Mouse (Mus musculus) spleen, postnatal 36 days (tissue): ENCODE measurements at regions not wholly inside any gene's neighbourhood (a gene's known extent, or its start where the extent isn't known, plus 50 kb on each side); places are given as distances from the start of the nearest gene placed in this dataset.

Experiments
- DNase-seq, 2 experiments: peaks; one replicate each; pipeline ENCODE4 v3.0.0; 2022; ENCODE audit warnings: low spot score in 2 of 2, mixed read lengths in 1 of 2

DNA sequence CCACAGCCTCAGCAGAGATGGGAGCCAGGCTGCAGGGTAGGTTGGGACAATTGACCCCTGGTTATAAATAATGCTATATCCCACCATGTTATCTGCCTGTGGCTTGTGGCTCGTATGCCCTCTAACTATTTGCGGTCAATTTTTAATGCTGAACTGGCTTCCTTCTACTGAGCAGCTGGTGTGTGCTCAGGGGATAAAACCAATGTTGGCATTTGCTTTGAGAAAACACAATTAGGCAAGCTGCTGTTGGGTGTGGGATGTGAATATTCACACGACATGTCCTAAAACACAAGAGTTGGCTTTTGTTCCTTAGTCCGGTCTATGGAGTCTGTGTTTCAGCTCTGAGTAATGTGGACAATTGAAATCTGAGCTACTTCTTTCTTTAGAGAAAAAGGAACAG lies 123.6 kb upstream of the Npvf start:
- DNase-seq: no peak

- DNase-seq: no peak
These were observed 126.4 kb upstream of the Npvf start for GRCm38 (mm10) chr6:50780677-50781076.

GRCm38 (mm10) chr6:50781271-50781670 lies 127.0 kb upstream of the Npvf start:
- no peak for DNase-seq

DNA sequence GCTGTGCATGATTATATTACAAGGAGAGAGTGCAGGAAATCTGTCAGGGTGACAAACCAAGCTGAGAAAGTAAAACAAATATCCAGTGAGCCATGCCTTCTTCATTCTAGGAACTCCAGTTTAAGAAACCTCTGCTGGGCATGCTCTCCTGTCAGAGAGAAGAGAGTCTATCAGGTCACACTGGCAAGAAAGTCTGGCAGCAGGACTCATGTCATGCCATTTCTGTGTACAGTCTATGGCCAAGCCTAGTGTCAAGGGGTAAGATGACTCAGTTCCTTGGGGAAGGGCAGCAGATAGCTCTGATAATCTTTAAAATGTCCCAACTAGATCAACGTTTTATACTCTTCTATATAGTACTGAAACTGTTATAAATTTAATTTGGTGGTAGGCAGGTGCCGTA lies 128.0 kb upstream of the Npvf start:
- no peak for DNase-seq

DNA sequence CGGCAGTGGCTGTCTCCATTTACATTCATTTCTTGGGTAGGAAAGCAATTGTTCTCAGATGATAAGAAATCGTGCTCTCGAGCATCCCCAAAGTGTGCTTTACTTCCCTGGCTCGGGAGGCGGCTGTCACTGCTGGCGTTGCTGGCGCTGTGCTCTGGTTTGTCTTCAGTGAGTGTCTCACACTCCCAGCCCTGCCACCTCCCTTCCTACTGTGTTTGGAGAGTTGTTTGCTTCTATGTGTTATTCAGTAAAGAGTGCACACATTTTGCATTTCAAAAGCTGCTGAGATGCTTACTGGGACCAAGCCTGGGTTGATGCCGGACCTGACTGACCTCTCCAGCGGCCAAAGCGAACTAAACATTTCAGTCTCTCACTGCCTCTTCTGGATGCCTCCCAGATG lies 129.3 kb upstream of the Npvf start:
- no peak for DNase-seq

- no peak for DNase-seq
These were observed 130.1 kb upstream of the Npvf start for GRCm38 (mm10) chr6:50784381-50784780.

GRCm38 (mm10) chr6:50787666-50788065 lies 133.4 kb upstream of the Npvf start:
- no peak for DNase-seq

DNA sequence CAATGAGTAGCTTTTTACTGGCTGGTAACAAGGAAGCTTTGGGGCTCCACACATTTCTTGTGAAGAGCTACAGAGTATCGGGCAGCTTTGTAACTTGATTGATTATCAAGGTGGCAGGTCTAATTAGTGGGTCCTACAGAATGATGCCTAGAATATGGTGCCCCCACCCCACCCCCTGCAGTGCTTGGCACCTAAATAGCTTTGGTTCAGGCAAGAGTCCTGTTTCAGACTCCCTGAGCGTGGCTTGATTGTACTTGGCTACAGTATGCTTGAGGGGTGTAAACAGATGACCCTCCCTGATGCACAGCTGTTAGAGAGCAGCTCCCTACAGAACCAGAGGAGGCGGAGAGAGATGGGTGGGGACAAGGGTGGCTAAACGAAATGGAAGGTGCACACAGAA lies 145.7 kb upstream of the Npvf start:
- no peak for DNase-seq

- DNase-seq: no peak
These were observed 148.7 kb upstream of the Npvf start for GRCm38 (mm10) chr6:50802956-50803355.

- DNase-seq: no peak
These were observed 150.3 kb upstream of the Npvf start for GRCm38 (mm10) chr6:50804477-50805005.

DNA sequence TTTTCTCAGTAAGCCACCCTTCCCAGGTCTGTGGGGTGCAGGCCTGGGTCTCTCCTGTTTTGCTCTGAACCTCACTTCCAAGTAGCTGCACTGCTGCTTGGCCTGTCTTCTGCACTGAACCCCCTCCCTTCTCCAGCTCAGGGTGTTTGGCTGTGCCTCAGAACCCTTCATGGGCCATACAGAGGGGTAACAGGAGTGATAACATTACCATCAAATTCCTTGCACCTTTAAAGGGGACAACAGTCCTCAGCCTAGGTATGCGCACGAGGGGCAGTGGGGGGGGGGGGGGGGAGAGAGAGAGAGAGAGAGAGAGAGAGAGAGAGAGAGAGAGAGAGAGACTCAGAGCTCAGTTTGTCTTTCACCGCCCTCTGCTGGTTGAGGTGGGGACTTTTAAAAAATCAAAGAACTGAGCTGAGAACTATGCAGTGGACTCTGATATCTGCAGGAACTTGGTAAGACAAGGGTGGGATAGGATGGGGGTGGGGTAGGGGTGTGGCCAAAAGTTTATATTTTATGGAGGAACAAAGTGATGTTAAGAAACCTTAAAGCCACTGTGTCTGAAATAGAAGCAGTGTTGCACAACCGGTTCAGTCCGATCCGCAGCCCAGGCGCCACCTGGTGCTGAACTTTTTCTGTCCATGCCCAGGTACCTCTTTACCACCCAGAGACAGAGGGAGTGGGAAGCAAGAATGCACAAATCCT lies 152.3 kb upstream of the Npvf start:
- no peak for DNase-seq

DNA sequence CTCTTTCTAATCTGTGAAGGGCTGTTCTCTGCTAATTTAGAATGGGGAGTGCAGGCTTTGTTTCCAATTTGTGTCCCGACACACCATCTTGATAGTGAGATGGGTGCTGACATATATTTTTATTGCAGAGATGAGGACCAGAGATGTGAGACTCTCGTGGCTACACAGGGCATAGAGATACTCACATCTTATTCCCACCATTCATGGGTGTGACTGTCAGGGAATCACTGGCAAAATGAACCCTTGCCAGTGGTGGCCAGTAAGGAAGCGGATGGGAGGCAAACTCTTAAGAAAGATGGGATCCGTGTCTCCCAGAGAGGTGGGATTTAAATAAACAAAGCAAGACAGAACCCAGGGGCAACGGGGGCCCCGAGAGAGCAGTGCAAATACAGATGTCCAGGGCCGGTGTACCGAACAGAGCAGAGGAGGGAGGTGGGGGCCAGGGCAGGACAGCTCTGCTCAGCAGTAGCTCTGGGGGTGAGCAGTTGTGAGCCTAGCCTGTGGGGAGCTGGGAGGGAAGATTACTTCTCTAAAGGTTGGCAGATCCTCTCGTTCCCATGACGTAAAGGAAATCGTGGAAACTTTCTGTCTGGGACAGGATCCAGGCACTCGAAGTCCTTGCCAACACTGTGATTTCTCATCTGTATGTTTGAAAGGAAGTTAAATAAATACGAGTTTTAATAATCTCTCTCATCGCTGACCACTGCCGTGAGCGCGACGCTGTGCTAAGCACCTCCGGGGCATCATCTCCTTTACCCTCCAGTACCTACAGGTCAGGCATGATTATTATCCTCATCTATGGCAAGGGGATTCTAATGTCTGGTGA lies 153.2 kb upstream of the Npvf start:
- no peak for DNase-seq

GRCm38 (mm10) chr6:50808126-50808525 lies 153.9 kb upstream of the Npvf start:
- peak; percentile 5 to 16 for DNase-seq

GRCm38 (mm10) chr6:50808811-50809668 lies 154.8 kb upstream of the Npvf start:
- no peak for DNase-seq

- DNase-seq: no peak
These were observed 155.4 kb upstream of the Npvf start for GRCm38 (mm10) chr6:50809669-50809983.

DNA sequence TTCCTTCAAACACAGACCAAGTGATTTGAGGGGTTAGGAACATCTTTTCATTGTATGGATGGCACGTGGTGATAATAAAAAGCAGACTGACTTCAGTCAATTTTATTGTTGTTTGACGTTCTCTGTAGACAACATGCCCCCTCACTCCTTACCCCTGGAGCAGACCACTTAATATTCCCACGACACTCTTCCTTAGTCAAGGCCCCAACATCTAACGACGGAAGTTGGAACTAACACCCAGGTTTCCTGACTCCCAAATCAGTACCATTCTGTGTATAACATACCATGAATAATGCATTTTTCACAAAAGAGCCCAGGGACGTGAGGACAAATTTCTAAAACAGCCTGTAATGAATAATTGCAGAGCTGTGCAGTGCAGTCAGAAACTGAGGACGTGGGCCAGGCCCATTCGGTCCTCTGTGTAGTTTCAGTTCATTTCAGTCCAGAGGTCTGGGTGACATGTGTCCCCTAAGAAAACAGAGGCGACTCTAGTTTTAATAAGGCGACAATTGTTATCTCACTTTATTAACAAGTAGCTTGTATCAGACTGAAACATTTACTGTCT lies 160.8 kb upstream of the Npvf start:
- no peak for DNase-seq

DNA sequence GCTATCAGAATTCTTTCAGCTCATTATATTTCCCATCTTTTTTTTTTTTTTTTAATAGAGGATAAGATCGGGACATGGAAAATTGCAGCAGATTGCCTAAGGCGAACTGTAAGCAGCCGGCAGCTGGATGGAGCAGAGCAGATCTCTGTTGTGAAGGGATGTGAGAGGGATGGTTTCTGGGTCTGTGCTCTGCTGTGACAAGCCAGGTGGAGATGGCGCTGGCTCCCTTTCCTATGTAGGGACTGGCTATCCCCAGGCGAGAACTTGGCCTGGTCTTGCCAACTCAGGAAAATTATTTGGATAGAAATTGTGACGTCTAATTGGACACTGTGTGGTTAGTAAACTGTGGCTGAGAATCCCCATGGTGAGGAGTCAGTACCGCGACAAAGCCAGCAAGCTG lies 161.3 kb upstream of the Npvf start:
- DNase-seq: no peak

DNA sequence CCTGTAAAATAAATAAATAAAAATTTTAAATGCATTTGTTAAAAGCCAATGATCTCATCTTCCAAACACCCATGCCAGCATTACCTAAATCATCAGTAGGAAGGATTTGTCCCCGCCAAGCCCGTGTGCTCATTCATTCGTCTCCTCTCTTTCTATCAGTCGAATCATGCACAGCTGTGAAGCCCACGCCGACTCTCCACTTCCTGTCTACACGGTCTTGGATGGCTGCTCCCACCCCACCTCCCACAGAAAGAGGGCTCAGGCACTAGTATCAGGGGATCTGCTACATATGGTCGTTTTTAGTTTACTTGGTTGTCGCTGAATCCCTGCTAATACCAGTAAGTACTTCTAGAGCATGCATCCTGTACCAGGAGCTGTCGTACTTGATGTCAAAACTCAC lies 163.2 kb upstream of the Npvf start:
- no peak for DNase-seq

DNA sequence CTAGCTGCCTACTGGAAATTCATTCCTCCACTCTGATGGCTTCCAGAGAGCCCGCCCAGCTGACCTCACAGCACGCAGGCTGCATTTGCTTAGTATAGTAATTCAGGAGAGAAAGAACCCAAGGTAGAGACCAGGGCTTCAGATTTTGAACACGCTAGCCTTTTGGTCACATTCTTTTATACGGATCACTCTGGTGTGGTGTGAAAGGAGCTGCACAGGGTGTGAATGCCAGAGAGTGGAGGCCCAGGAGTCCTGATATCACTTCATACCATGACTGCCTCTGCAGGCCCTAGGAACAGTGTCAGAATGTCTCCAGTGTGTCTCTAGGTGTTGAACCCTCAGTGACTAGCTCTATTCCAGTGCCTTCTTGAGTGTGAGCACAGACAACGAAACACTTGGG lies 164.2 kb upstream of the Npvf start:
- no peak for DNase-seq

GRCm38 (mm10) chr6:50818891-50819541 lies 164.8 kb upstream of the Npvf start:
- no peak for DNase-seq
